Comparison of ENCODE assay signal across 8 mouse cellular contexts in genomic region chr13:96132401-96132816, GRCm38 (mm10). TPM values are rescaled to one million over a fixed set of nuclear protein-coding genes. Genes with fewer than 3 reads are reported as not detected.
DNase-seq lines count a peak whose midpoint lies in the region; ATAC-seq and TF ChIP-seq lines count a peak whose summit lies in the region.

TSS of gene Sv2c (minus strand) at chr13:96132577.

- H3K9me3 ChIP-seq in kidney, postnatal 0 days (replicated peaks; ENCODE audit: low read length): no peaks in the 10 kb centered on the region
- no peaks in the 10 kb centered on the region for H3K9me3 ChIP-seq in forebrain, embryonic 15.5 days
- H3K9me3 ChIP-seq in intestine, embryonic 15.5 days: no peaks in the 10 kb centered on the region
- no peaks in the 10 kb centered on the region for H3K9me3 ChIP-seq in liver, embryonic 11.5 days (ENCODE audit: control insufficient read depth, low read length)

- H3K4me2 ChIP-seq in kidney, postnatal 0 days (ENCODE audit: low read length): peak within 1 kb of the TSS; percentile 76
- peak within 1 kb of the TSS; percentile 96 for H3K4me2 ChIP-seq in forebrain, embryonic 15.5 days (replicated peaks)
- peak within 1 kb of the TSS; percentile 94 for H3K4me2 ChIP-seq in intestine, embryonic 15.5 days (replicated peaks)
- H3K4me2 ChIP-seq in liver, embryonic 11.5 days: peak within 1 kb of the TSS; percentile 67

- H3K36me3 ChIP-seq in kidney, postnatal 0 days (ENCODE audit: insufficient read depth, low read length): no peaks in the 10 kb centered on the region
- no peaks in the 10 kb centered on the region for H3K36me3 ChIP-seq in forebrain, embryonic 15.5 days
- H3K36me3 ChIP-seq in intestine, embryonic 15.5 days: no peaks in the 10 kb centered on the region
- no peaks in the 10 kb centered on the region for H3K36me3 ChIP-seq in liver, embryonic 11.5 days (ENCODE audit: control insufficient read depth, insufficient read depth, low read length)

- H3K9ac ChIP-seq in kidney, postnatal 0 days (ENCODE audit: low read depth, low read length): no peak within 1 kb of the TSS
- peak within 1 kb of the TSS; percentile 59 for H3K9ac ChIP-seq in forebrain, embryonic 15.5 days (replicated peaks)
- H3K9ac ChIP-seq in intestine, embryonic 15.5 days: no peak within 1 kb of the TSS; the same call in 1 of the 2 replicates
- H3K9ac ChIP-seq in liver, embryonic 11.5 days (ENCODE audit: low read depth, low read length): no peak within 1 kb of the TSS

- TF ChIP-seq CTCF in kidney, postnatal 0 days (IDR thresholded peaks at IDR 0.05; ENCODE audit: low read depth): no peak
- no peak for TF ChIP-seq CTCF in brain, embryonic 14.5 days (IDR thresholded peaks at IDR 0.05; ENCODE audit: borderline replicate concordance, extremely low read depth, insufficient read depth, insufficient read length)

- H3K27ac ChIP-seq in kidney, postnatal 0 days: no peak within 1 kb of the TSS
- H3K27ac ChIP-seq in forebrain, embryonic 15.5 days (replicated peaks): peak within 1 kb of the TSS; percentile 11; the same call in 1 of the 2 replicates
- no peak within 1 kb of the TSS for H3K27ac ChIP-seq in intestine, embryonic 15.5 days
- no peak within 1 kb of the TSS for H3K27ac ChIP-seq in liver, embryonic 11.5 days (ENCODE audit: low read depth, low read length)

- peak; percentile 84 for DNase-seq in kidney, postnatal 0 days (ENCODE audit: low spot score)
- DNase-seq in kidney, adult 8-10 months: no peak
- peak; percentile 91 for DNase-seq in brain, embryonic 14.5 days (ENCODE audit: low read depth)
- DNase-seq in liver, embryonic 11.5 days (ENCODE audit: low spot score): peak; percentile 63
- DNase-seq in retina, embryonic 14.5 days (ENCODE audit: low spot score): peak; percentile 79
- DNase-seq in spleen, postnatal 4 days (ENCODE audit: low spot score in 2 of 2): no peak

- H3K4me1 ChIP-seq in kidney, postnatal 0 days (replicated peaks; ENCODE audit: insufficient read depth, low read length): peaks cover 13% of the 10 kb centered on the region
- peaks cover 38% of the 10 kb centered on the region for H3K4me1 ChIP-seq in forebrain, embryonic 15.5 days
- H3K4me1 ChIP-seq in intestine, embryonic 15.5 days (replicated peaks): peaks cover 25% of the 10 kb centered on the region; the same call in 1 of the 2 replicates
- peaks cover 7% of the 10 kb centered on the region; the same call in 1 of the 2 replicates for H3K4me1 ChIP-seq in liver, embryonic 11.5 days (replicated peaks; ENCODE audit: control insufficient read depth, insufficient read depth, low read length)

- peak; percentile 73; the same call in 1 of the 2 replicates for ATAC-seq in kidney, postnatal 0 days (replicated peaks; ENCODE audit: low FRiP score, low read depth)
- peak; percentile 71 for ATAC-seq in forebrain, embryonic 15.5 days (replicated peaks)
- ATAC-seq in intestine, embryonic 15.5 days: peak; percentile 67
- ATAC-seq in liver, embryonic 11.5 days (replicated peaks; ENCODE audit: low FRiP score): no peak

- peaks cover 54% of the 10 kb centered on the region for H3K27me3 ChIP-seq in kidney, postnatal 0 days (ENCODE audit: insufficient read depth, low read length)
- peaks cover 37% of the 10 kb centered on the region for H3K27me3 ChIP-seq in forebrain, embryonic 15.5 days
- peaks cover 60% of the 10 kb centered on the region for H3K27me3 ChIP-seq in intestine, embryonic 15.5 days (replicated peaks)
- H3K27me3 ChIP-seq in liver, embryonic 11.5 days (replicated peaks; ENCODE audit: control insufficient read depth, insufficient read depth, low read length): peaks cover 72% of the 10 kb centered on the region

- peak within 1 kb of the TSS; percentile 36 for H3K4me3 ChIP-seq in kidney, postnatal 0 days (replicated peaks; ENCODE audit: low read depth, low read length)
- peak within 1 kb of the TSS; percentile 57 for H3K4me3 ChIP-seq in forebrain, embryonic 15.5 days
- peak within 1 kb of the TSS; percentile 44 for H3K4me3 ChIP-seq in intestine, embryonic 15.5 days (replicated peaks)
- H3K4me3 ChIP-seq in liver, embryonic 11.5 days (ENCODE audit: low read depth, low read length): peak within 1 kb of the TSS; percentile 41

- WGBS in kidney, postnatal 0 days: under 1% methylated on average over 44 of the region's 44 CpGs
- WGBS in forebrain, embryonic 15.5 days: under 1% methylated on average over 44 of the region's 44 CpGs
- WGBS in intestine, embryonic 15.5 days: under 1% methylated on average over 38 of the region's 44 CpGs
- 2% methylated on average over 42 of the region's 44 CpGs for WGBS in liver, embryonic 11.5 days

- no peak for TF ChIP-seq POLR2A in brain, embryonic 14.5 days (IDR thresholded peaks at IDR 0.05; ENCODE audit: borderline replicate concordance, extremely low read depth, insufficient read depth, insufficient read length, poor library complexity, severe bottlenecking)

RNA-seq across cellular contexts. Expression of gene Sv2c, which starts in this region (rescaled TPM):
- 0.39 and 0.54 TPM in 2 replicates for polyA plus RNA-seq in kidney, postnatal 0 days (2015; fragmentation: Nextera tagmentation; extraction: Ambion mirVana)
- 4.7 and 16.3 TPM in 2 replicates for polyA plus RNA-seq in brain, embryonic 14.5 days (2012; rRNA removed)
- polyA plus RNA-seq in forebrain, embryonic 15.5 days (2015; fragmentation: Nextera tagmentation; extraction: Ambion mirVana): 3.0 and 3.3 TPM in 2 replicates
- 2.1 and 2.6 TPM in 2 replicates for polyA plus RNA-seq in intestine, embryonic 15.5 days (2015; fragmentation: Nextera tagmentation; extraction: Ambion mirVana)
- 0.09 and 0.23 TPM in 2 replicates for polyA plus RNA-seq in liver, embryonic 11.5 days (2014; fragmentation: Nextera tagmentation; extraction: Ambion mirVana)

Comparison
In these comparisons a context has a peak if more than half of its experiments do, and no peak if none do; other contexts are left out.
1. Peak in DNase-seq, ATAC-seq, H3K4me3 ChIP-seq and H3K4me2 ChIP-seq in kidney, postnatal 0 days; RNA of the gene not detected or under 1 TPM.
2. Peak in DNase-seq, H3K4me3 ChIP-seq and H3K4me2 ChIP-seq in liver, embryonic 11.5 days; RNA of the gene not detected or under 1 TPM.
3. DNase-seq: peak in brain, embryonic 14.5 days (single experiment) and retina, embryonic 14.5 days (single experiment); none in kidney, adult 8-10 months (0 of 2) and spleen, postnatal 4 days (0 of 2).
4. Peak in every context shown above with its lines, with median percentiles within 50 percentile points of each other: H3K4me2 ChIP-seq and H3K4me3 ChIP-seq.